Mouse (Mus musculus) E14TG2a.4 (cell line): Measurements from ENCODE around the gene Hist1h2be.

ENCODE experiments used
- CTCF ChIP-seq: conservative IDR thresholded peaks from 2 replicates; pipeline ENCODE4 v1.5.1; 2014; ENCODE audit warnings: low read length
- NANOG ChIP-seq: IDR thresholded peaks from 2 replicates; pipeline ENCODE4 v1.6.1; 2014; ENCODE audit warnings: borderline replicate concordance, low read length, mixed read lengths
- POU5F1 ChIP-seq: IDR thresholded peaks from 2 replicates; pipeline ENCODE4 v1.6.1; 2014; ENCODE audit warnings: low read length, borderline replicate concordance

DNA sequence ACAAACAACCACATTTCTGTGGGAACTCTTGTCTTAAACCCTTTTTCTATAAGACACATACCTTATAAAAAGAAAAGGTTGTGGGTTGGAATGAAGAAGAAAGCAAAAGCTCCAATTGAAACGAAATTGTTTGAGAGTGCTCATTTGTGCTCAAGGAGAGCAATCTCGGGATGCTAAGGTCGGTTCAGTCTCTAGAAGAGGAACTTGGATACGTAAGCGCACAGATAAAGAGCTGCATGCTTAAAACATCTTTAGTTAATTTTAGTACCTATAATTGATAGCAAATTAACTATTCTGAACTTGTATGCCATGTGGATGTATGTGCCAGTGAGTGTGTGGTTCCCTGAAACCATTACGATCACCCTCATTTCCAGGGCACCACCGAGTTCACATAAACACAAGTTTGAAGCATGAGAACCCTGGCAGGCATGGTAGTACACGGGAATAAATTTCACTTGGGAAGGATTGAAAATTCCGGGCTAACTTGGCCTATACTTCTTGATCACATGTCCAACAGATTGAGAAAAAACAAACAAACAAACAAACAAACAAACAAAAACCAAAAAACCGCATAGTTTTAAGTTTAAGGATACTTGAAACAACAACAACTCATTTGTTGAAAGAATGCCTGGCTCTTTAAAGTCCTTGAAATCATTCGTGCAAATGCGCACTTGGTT is 730 bp downstream of the Hist1h2be start:
- TF ChIP-seq CTCF, result no peak
- no peak for TF ChIP-seq POU5F1
- no peak for TF ChIP-seq NANOG
